Mouse (Mus musculus) bone marrow macrophage, adult 2 months (primary cell): Measurements from ENCODE around the gene Zc3h4.

Experiments
- CTCF ChIP-seq: IDR thresholded peaks from 2 replicates; pipeline ENCODE4 v1.5.1; 2012; ENCODE audit warnings: low read depth, mild to moderate bottlenecking, low read length, moderate library complexity
- POLR2A ChIP-seq: IDR thresholded peaks from 2 replicates; pipeline ENCODE4 v1.6.1; 2012; ENCODE audit warnings: mild to moderate bottlenecking, low read depth, low read length, borderline replicate concordance

- no peak for TF ChIP-seq CTCF
- no peak for TF ChIP-seq POLR2A
These were observed 61.0 kb downstream of the Zc3h4 start for GRCm38 (mm10) chr7:16461705-16462104.
